Mouse (Mus musculus) ES-Bruce4 (cell line): ENCODE data around the gene Phf13. TPM values are rescaled to one million over a fixed set of nuclear protein-coding genes. Genes with fewer than 3 reads are reported as not detected.

Experiments used
- H3K27ac ChIP-seq: 2 replicates; pipeline ENCODE4 v1.5.1; 2012; ENCODE audit warnings: low read length, inconsistent platforms; ENCODE audit not compliant: insufficient read depth
- H3K27me3 ChIP-seq: 2 replicates; pipeline ENCODE4 v1.6.1; 2012; ENCODE audit warnings: mild to moderate bottlenecking, low read length, inconsistent platforms; ENCODE audit not compliant: control insufficient read depth, poor library complexity, insufficient read depth, severe bottlenecking
- H3K36me3 ChIP-seq: 2 replicates; pipeline ENCODE4 v1.6.1; 2012; ENCODE audit warnings: inconsistent platforms, mild to moderate bottlenecking, low read length, moderate library complexity; ENCODE audit not compliant: control insufficient read depth, poor library complexity, insufficient read depth, severe bottlenecking
- H3K4me1 ChIP-seq: one replicate; pipeline ENCODE4 v1.8.1; 2011; ENCODE audit warnings: low read length; ENCODE audit not compliant: control insufficient read depth, insufficient read depth
- H3K4me3 ChIP-seq: 2 replicates; pipeline ENCODE4 v1.5.1; 2011; ENCODE audit warnings: low read depth, mild to moderate bottlenecking, low read length
- H3K9ac ChIP-seq: 2 replicates; pipeline ENCODE4 v1.6.1; 2012; ENCODE audit warnings: low read depth, mild to moderate bottlenecking, inconsistent platforms; ENCODE audit not compliant: poor library complexity, severe bottlenecking
- H3K9me3 ChIP-seq: replicated peaks from 2 replicates; pipeline ENCODE4 v1.6.1; 2012; ENCODE audit warnings: mild to moderate bottlenecking, low read length, inconsistent platforms; ENCODE audit not compliant: control insufficient read depth, poor library complexity, insufficient read depth, severe bottlenecking
- CTCF ChIP-seq: IDR thresholded peaks from one replicate; pipeline ENCODE4 v1.8.1; 2011; ENCODE audit warnings: low read depth, low read length
- EP300 ChIP-seq: IDR thresholded peaks from 2 replicates; pipeline ENCODE4 v1.6.1; 2011; ENCODE audit warnings: low read depth, low read length; ENCODE audit not compliant: insufficient read depth
- POLR2A ChIP-seq: IDR thresholded peaks from one replicate; pipeline ENCODE4 v1.8.1; 2011; ENCODE audit warnings: low read length; ENCODE audit not compliant: insufficient read depth
- polyA plus RNA-seq: library from polyadenylated mRNA; stranded (reverse); fragments of >200 nt; gene quantifications from 2 replicates; pipeline ENCODE4 v1.2.4, GENCODE M21; 2011; ENCODE audit warnings: low read depth; ENCODE audit not compliant: missing spikeins, insufficient read depth, insufficient read length

Phf13 gene
- 49.7 and 52.1 TPM in 2 replicates for polyA plus RNA-seq

DNA sequence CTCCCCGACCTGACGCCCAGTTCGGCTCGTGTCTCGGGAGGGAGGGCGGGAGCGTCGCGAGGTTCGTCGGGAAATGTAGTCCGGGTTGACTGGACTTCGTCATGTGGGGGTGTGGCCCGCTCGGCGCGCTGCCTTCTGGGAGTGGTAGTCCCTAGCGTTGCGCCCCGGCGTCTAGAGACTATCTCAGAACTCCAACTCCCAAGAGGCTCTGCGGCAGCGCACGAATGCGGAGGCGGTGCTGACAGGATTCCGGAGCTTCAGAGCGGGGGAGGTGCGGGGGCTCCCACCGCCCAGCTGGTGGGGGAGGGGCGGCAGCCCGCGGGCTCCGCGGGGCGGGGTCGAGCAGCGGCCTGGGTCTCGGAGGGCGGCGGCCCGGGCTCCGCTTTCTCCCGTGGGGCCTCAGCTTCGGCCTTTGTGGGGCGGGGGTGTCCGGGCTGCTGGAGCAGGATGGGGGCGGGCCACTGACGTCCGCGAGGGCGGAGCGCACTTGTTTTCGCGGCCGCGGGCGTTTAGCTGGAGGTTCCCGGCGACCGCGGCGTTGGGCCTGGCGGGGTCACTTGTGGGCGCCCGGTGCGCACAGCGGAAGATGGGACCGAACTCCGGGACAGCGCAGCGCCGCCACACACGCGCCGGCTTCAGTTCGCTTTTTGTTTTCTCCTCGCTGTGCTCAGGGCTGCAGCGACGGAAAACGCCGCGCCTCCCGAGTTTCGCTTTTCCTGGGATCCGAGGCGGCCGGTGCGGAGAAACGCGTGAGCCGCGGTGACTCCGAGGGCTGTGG, at the start of gene Phf13:
Gene Phf13 (minus strand): TSS at position 86 of the 778 bp plus-strand sequence.
- H3K4me3 ChIP-seq: peak within 1 kb of the TSS; percentile 96
- no peaks in the 10 kb centered on the region for H3K4me1 ChIP-seq
- no peaks in the 10 kb centered on the region for H3K9me3 ChIP-seq
- H3K36me3 ChIP-seq: peaks cover 14% of the 10 kb centered on the region
- no peak for TF ChIP-seq POLR2A
- no peak for TF ChIP-seq CTCF
- no peak for TF ChIP-seq EP300
- H3K27ac ChIP-seq: no peak within 1 kb of the TSS
- H3K27me3 ChIP-seq: no peaks in the 10 kb centered on the region; the same call in 1 of the 2 replicates
- peak within 1 kb of the TSS; percentile 96 for H3K9ac ChIP-seq

- TF ChIP-seq CTCF (no peak), POLR2A (no peak), EP300 (no peak)
- H3K9ac ChIP-seq: no peak overlapping the region
- no peaks in the 10 kb centered on the region for H3K9me3 ChIP-seq
- H3K27ac ChIP-seq: no peak overlapping the region
- no peak overlapping the region for H3K4me3 ChIP-seq
- peaks cover 6% of the 10 kb centered on the region for H3K4me1 ChIP-seq
- no peaks in the 10 kb centered on the region for H3K27me3 ChIP-seq
- peaks cover 73% of the 10 kb centered on the region for H3K36me3 ChIP-seq
Observed at GRCm38 (mm10) chr4:152044609-152045008, 48.6 kb upstream of the Phf13 start.

DNA sequence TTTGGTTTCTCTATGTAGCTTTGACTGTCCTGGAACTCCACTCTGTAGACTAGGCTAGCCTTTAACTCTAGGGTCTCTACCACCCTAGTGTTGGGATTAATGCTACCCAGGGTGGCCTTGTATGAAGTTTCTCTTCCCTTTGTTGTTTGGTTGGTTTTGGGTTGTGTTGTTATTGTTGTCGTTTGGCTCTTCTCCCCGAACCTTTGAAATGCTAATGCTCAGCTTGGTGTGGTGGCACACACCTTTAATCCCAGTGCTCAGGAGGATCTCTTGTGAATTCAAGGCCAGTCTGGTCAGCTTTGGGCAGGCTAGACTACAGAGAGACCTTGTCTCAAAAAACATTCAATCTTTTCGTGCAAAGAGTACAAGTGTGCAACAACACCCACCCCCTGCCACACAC, 47.1 kb upstream of the Phf13 start:
- Histone ChIP-seq H3K4me1 (peaks cover 10% of the 10 kb centered on the region), H3K4me3 (no peak overlapping the region), H3K9ac (no peak overlapping the region), H3K27ac (no peak overlapping the region), H3K36me3 (peaks cover 61% of the 10 kb centered on the region), H3K9me3 (no peaks in the 10 kb centered on the region), H3K27me3 (no peaks in the 10 kb centered on the region)
- no peak for TF ChIP-seq POLR2A
- no peak for TF ChIP-seq CTCF
- TF ChIP-seq EP300: no peak

DNA sequence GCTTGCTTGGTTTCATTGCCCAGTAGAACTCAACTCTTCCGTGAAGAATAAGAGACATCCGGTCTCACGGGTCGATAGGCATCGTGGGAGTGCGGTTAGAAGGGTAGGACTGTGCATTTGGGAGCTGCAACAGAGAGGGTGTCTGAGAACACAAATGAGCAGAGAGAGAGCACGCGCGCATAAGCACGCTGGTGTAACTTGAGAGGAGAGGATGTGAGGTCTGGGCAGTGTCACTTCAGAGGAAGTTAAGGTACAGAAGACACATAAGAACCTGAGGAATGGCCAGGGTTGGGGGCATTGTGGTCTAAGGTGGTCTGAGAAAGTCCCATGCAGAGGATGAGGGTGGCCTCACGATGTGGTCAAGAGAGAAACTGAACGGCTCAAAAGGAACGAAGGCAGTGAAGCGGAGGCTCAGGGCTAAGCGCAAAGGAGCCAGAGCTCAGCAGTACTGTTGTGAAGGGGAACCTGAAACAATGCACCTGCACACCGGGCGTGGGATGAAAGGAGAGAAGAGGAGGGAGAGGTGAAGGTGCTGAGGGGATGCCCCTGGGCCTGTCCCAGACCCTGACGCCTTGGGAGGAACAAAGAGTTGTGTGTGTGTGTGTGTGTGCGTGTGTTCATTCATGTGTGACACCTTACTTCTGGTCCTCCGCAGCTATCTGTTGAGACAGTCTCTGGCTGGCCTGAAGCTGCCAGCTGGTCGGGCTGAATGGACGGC, 46.0 kb upstream of the Phf13 start:
- no peaks in the 10 kb centered on the region for H3K27me3 ChIP-seq
- TF ChIP-seq POLR2A (no peak), EP300 (no peak), CTCF (no peak)

DNA sequence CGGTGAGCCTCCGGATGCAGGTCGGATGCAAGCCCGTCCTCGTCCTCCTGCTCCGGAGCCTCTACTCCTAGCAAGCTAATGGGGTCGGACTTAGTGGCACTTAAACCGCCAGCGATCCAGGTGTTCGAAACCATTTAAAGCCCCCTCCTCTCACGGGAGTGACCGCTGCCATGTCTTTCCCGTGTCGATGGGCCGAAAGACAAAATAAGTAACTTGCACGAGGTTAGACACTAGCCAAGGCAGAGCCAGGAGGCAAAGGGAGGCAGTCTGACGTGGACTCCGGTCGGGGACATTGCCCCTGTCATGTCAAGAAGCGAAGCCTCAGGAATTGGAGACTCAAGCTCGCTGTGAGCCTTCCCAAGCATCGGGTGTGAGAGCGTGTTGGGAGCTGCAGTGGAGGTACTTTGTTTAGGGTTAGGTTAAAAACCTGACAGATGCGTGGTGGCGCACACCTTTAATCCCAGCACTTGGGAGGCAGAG, 43.8 kb upstream of the Phf13 start:
- H3K27ac ChIP-seq: no peak overlapping the region
- H3K9me3 ChIP-seq: no peaks in the 10 kb centered on the region
- peaks cover 10% of the 10 kb centered on the region for H3K4me1 ChIP-seq
- H3K4me3 ChIP-seq: peak overlapping the region; percentile 92
- peak overlapping the region; percentile 92 for H3K9ac ChIP-seq
- TF ChIP-seq POLR2A: no peak
- no peak for TF ChIP-seq EP300
- H3K27me3 ChIP-seq: no peaks in the 10 kb centered on the region
- peaks cover 29% of the 10 kb centered on the region for H3K36me3 ChIP-seq

More for the DNA sequence above, 46.0 kb upstream of the Phf13 start:
- Histone ChIP-seq H3K4me1 (peaks cover 10% of the 10 kb centered on the region), H3K9me3 (no peaks in the 10 kb centered on the region), H3K4me3 (no peak overlapping the region), H3K36me3 (peaks cover 50% of the 10 kb centered on the region), H3K9ac (no peak overlapping the region), H3K27ac (no peak overlapping the region)
